Mouse (Mus musculus): ENCODE measurements around the gene Nrip2.

Gene Nrip2

DNA sequence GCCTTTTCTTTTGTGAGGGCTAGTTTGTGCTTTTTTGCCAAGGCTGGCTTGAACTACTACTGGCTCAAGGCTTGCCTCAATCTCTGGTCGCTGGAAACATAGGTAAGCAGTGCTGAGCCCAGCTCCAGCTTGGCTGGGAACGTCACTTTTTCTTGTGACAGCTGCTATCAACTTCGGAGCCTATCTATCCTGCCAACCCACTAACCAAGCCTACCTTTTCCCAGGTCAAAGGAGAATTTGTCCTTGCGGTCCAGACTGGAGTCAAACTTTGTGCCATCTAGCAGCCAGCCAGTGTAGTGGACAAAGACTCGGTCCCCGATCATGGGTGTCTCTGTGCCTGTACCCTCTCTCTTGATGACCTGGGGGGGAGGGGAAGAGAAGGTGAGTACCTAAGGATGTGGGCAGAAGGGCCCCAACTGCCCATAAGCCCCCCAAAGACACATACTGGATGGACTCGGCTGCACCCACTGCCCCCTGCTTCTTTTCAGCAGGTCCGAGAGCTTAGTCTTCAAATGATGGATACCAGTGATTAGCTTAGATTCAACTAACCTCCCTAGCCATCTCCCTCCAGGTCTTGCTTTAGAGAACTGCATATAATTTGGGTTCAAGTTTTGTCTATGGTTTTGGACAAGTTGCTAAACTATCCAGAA lies 37.4 kb downstream of the Nrip2 start:
- in situ Hi-C loops (cut with MseI, MboI): no loop called here

- in situ Hi-C loops (cut with MseI, MboI): no loop called here
These were observed 38.2 kb downstream of the Nrip2 start for GRCm38 (mm10) chr6:128437288-128437687.

GRCm38 (mm10) chr6:128437731-128438316 lies 38.7 kb downstream of the Nrip2 start:
- in situ Hi-C loops (cut with MseI, MboI): no loop called here

GRCm38 (mm10) chr6:128438317-128438870 lies 39.3 kb downstream of the Nrip2 start, which contains the start of gene Fkbp4:
Gene Fkbp4 (minus strand): TSS chr6:128438677.
- in situ Hi-C loops (cut with MseI, MboI): no loop called here

DNA sequence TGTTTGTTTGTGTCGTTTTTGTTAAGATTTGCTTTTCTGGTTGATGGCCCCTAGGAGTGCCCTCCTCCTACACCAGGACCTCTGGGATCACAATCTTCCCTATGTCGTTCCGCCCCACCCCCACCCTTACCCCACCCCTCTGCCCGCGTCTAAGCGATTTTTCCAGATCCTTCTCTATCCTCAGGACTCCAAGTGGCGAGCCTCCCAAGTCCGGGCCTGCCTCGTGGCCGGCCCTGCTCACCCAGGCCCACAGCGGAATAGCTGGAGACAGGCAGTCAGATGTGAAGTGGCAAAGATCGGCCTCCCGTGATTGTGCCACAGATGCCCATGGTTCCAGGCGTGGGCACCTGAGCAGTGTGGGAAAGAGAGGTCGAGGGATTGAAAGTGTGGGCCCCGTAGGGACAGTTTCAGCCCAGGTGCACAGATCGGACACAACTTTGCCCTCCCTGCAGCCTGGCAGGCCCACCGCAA lies 39.8 kb downstream of the Nrip2 start:
- in situ Hi-C loops (cut with MseI, MboI): no loop called here

DNA sequence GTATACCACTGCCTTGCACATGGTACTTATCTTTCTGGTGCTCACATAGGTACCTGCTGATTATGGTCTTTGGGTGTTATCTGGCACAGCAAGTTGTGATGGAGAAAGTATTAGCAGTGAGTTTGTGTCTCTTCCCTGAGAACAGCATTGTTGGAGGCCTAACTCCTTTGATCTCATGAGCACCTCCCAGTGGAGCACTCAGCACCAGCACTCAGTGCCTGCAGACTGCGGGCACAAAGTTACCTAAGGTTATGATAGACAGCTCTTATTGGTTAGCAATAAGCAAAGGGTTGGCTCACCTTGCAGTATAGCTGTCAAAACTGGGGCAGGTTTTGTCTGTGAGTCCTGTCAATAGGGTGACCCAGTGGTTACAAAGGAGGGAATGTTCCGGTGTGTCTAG lies 41.1 kb downstream of the Nrip2 start:
- in situ Hi-C loops (cut with MseI, MboI): no loop called here

DNA sequence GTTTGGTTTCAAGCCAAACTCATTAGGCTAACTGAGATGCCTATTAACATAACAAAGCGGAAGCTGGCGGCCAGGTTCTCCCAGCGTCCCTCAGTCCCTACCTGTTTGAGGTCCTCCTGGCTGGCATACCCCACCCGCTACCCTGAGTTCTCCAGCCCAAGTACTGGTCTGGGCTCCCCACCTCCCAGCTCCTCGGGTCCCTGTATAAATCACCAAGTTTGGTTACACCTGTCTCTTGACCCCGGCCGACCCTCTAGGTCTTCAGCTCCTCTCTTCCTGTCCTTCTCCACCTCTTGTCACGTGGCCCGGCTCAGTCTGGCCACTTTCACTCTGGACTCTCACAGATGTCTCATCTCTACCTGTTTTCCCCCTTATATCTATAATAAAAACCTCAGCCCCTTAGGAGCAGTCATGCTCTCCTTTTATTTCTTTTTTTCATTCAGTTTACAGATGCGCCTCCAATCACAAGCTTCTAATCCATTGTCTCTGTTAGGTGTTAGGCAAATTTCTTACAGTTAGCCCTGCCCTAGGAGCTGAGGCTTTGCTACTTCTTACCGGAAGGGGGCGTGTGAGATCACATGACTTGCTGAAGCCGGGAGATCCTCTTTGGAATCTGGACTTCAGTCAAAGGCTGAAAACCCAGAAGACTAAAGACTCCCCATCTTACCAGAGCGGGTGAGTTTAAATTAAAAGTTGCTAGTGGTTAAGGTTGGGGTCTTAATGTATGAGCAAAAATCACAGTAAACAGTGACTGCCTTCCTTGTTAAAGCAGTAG lies 46.9 kb downstream of the Nrip2 start:
- in situ Hi-C loops (cut with MseI, MboI): no loop called here

DNA sequence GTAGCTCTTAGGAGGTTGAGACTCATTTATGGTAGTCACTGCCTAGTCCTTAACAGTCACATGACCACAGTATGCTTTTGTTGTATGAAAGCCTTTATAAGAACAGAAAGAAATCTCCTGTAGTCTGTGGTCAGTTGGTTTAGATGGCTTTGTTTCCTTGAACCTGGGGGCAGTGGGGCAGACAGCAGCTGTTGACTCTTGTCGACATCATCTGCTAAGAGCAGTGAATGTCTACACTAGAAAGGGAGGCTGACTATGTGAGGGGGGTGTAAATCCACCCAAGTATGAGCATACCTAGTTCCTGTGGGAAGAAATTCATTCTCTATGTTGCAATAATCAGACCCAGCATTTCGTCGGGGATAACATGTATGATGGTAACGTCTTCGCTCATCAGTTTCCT lies 48.0 kb downstream of the Nrip2 start:
- in situ Hi-C loops (cut with MseI, MboI): no loop called here

DNA sequence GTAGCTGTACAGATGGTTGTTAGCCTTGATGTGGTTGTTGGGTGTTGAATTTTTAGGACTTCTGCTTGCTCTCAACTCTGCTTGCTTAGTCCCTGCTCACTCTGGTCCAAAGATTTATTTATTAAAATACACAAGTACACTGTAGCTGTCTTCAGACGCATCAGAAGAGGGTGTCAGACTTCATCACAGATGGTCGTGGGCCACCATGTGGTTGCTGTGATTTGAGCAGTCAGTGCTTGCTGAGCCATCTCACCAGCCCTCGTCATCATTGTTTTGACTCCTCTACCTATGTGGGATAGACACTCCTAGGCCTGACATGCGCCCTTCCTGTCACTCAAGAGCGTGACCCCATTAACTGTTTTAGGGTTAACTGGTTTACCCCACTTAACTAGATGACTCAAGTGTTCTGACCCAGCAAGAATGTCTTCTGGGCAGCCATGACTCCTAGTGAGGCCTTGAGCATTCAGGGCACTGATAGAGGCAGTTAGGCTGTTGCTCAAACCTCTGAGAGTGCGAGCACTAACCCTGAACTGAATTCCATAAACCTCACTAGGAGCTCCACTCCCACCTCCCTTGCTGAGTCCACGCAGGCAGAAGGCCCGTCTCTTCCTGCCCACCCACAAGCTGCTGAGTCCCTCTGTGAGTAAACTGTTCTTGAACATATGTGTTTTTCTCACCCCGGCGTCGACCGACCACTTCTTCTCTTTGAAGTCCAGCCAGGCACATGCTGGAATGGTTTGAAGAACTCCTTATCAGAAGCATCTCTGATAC lies 56.9 kb downstream of the Nrip2 start:
- in situ Hi-C loops (cut with MseI, MboI): no loop called here

DNA sequence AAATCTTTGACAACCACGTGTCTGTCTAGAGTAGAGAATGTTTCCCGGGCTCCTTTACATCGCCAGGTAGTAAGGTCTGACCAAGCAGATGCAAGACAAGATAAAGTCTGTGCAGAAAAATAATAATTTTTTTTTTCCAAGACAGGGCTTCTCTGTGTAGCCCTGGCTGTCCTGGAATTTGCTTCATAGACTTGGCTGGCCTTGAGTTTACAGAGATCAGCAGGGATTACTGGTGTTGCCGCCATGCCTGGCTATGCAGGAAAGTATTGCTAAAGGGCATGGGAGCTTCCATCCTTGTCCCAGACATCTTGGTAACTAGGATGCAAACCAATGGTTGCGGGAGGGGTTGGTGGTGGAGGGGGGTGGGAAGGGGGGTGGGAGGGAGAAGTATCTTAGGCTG lies 58.1 kb downstream of the Nrip2 start:
- in situ Hi-C loops (cut with MseI, MboI): no loop called here

DNA sequence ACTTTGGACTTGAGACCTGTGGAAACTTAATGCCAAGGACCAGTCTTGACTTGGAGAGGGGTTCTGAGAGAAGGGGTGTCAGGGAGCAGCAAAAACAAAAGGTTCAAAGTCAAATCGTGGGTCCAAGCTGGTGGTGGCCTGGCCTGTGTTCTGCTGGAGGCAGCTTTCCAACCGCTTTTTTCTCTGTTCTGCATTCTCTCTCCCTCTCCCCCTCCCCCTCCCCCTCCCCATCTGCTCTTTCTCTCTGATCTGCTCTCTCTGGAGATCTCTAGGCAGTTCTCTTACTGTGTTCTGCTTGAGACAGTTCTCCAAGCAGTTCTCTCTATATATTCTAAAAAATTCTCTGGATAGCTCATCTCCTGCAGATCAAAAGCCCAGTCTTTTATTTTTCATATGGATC lies 61.2 kb downstream of the Nrip2 start:
- in situ Hi-C loops (cut with MseI, MboI): no loop called here

GRCm38 (mm10) chr6:128460729-128461503 lies 61.8 kb downstream of the Nrip2 start:
- in situ Hi-C loops (cut with MseI, MboI): no loop called here

DNA sequence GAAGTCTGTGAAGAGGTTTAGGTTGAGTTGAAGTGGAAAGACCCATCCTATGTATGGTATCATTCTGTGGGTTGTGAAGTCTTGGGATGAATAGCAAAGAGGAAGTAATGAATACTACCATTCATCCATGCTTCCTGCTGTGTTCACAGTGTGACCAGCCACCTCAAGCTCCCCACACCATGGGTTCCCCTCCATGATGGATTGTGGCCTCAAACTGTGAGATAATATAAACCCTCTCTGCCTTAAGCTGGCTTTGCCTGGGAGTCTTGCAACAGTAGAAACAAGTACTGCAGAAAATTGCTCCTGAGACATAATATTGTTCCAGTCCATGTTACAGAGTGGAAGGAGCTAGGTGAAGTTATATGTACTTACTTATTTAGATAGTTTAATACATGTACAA lies 62.5 kb downstream of the Nrip2 start:
- in situ Hi-C loops (cut with MseI, MboI): no loop called here

- in situ Hi-C loops (cut with MseI, MboI): no loop called here
These were observed 65.9 kb downstream of the Nrip2 start for GRCm38 (mm10) chr6:128464996-128465395.

Data from mouse trophoblast stem cell (cell line).